ENCODE assay signal across 24 mouse cellular contexts in the genomic region with DNA sequence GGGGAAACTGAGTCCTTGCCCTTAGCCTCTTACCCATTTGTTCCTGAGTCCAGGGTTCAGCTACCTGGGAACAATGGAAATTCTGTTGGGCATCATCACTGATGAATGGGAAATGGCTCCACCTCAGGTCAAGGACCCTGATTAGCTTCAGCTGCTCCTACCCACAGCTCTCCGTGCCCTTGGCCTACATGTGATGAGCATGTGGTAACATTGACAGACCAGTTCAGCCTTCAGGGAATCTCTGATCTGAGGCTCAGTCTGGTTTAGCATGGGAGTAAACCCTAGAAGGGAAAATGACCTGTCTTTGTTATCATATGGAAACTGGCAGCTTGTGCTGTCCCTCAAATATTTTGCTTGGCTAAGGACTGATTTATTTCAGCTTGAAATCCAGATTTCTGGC. TPM values are rescaled to one million over a fixed set of nuclear protein-coding genes. Genes with fewer than 3 reads are reported as not detected.
"Had no signal": no experiment of that assay in that cellular context is flagged by ENCODE, and none has a peak within 500 bp of the region (broad histone marks: within the 10 kb centered on the region; RNA-seq: fewer than 3 reads in every experiment).

No protein-coding gene starts in this region.

- H3K36me3 ChIP-seq: midbrain, embryonic 13.5 days; midbrain, embryonic 15.5 days; neural tube, embryonic 12.5 days had no signal

- H3K4me2 ChIP-seq: lung, embryonic 14.5 days; midbrain, embryonic 11.5 days; midbrain, embryonic 13.5 days; midbrain, embryonic 15.5 days; neural tube, embryonic 12.5 days had no signal

- ATAC-seq: midbrain, embryonic 13.5 days; midbrain, embryonic 15.5 days had no signal

- H3K4me3 ChIP-seq: megakaryocyte, embryonic 14.5 days; midbrain, embryonic 13.5 days; midbrain, embryonic 15.5 days; neural tube, embryonic 12.5 days had no signal

- H3K27ac ChIP-seq: macrophage; midbrain, embryonic 13.5 days; midbrain, embryonic 15.5 days; neural tube, embryonic 12.5 days had no signal

- H3K27me3 ChIP-seq: megakaryocyte, embryonic 14.5 days; midbrain, embryonic 13.5 days; midbrain, embryonic 15.5 days; neural tube, embryonic 12.5 days had no signal

- H3K4me1 ChIP-seq: megakaryocyte, embryonic 14.5 days; midbrain, embryonic 13.5 days; midbrain, embryonic 15.5 days; neural tube, embryonic 12.5 days had no signal

- H3K9me3 ChIP-seq: midbrain, embryonic 13.5 days; midbrain, embryonic 15.5 days; neural tube, embryonic 12.5 days had no signal

- H3K9ac ChIP-seq: lung, embryonic 14.5 days; midbrain, embryonic 13.5 days; midbrain, embryonic 15.5 days; neural tube, embryonic 12.5 days had no signal

- DNase-seq: lung, adult 18-20 months; lung, embryonic 14.5 days; lung, postnatal 14 days; lung, postnatal 36 days; right cerebral cortex, postnatal 25 days; right cerebral cortex, postnatal 4 days; spleen, adult 18-20 months; thymus, adult 18-20 months; thymus, postnatal 14 days; thymus, postnatal 36 days had no signal

RNA-seq across cellular contexts. Expression of gene Speer4b, which starts 43.6 kb away (rescaled TPM):
- total RNA-seq: megakaryocyte progenitor cell, adult 5-6 weeks; midbrain, postnatal 0 days; monocyte, adult 5-6 weeks; neutrophil, adult 5-6 weeks had no signal
- polyA plus RNA-seq: lung, embryonic 14.5 days; lung, embryonic 16.5 days; macrophage; midbrain, embryonic 11.5 days; small intestine, adult 2 months; stomach, embryonic 16.5 days; thymus, postnatal 0 days had no signal
